Mouse (Mus musculus): Measurements from ENCODE around the gene Farsb.
"Not testable (repeated sequence)": the region's sequence is repeated elsewhere in the genome, so short reads cannot be mapped to it uniquely, and the experiment has no call there.

Gene Farsb

DNA sequence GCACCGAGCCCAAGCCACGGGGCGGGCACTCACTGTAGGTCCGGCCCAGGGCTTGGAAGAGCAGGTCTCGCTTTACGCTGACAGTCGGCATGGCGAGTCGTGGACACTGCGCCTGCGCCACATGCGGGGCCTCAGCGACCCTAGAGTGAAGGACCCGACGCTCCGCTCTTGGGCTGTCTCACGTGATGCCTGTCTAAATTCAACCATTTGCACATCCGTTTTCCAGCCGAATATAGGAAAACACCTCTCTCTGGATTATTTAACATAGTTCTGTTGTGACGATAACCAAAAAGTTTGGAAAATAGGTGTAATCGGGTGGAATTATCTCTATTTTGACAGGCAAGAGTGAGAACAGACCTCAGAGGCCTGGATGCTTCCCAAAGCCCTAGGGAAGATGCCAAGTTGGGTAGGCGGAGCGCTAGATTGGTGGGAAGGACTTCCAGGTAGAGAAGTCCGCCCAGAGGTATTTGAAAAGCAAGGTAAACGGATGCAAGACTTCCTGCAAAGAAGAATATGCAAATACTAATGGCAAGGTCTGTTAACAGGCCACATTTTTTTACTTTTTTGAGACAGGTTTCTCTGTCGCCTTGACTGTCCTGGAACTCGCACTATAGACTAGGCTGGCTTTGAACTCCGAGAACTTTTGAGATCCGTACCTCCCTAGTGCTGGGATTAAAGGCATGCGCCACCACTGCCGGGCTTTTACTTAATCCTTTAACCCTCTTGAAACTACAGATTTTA is at the start of gene Farsb:
TSS of gene Farsb (minus strand) at position 146 of the 741 bp plus-strand sequence.
- DNase-seq (ENCODE audit: low read depth, low spot score): peak; percentile 94

DNA sequence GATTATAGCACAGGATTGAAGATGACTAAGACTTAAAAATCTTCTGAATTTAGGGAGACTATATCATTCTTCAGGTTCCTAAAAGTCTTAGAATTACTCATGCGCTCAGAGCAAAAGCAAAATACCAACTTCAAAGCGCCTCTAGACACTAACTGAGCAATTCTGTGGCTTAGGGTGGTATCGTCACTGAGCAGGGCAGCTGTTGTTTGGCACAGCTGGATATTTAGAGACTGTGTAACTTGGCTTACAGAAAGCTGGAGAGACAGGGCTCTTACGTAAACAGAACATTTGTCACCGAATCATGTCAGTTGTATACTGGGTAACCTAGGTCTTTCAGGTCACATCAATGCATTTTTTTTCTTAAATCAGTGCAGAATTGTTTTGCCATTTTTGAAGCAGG is 49.7 kb upstream of the Farsb start:
- peak; percentile 33 for DNase-seq (ENCODE audit: low read depth, low spot score)

DNA sequence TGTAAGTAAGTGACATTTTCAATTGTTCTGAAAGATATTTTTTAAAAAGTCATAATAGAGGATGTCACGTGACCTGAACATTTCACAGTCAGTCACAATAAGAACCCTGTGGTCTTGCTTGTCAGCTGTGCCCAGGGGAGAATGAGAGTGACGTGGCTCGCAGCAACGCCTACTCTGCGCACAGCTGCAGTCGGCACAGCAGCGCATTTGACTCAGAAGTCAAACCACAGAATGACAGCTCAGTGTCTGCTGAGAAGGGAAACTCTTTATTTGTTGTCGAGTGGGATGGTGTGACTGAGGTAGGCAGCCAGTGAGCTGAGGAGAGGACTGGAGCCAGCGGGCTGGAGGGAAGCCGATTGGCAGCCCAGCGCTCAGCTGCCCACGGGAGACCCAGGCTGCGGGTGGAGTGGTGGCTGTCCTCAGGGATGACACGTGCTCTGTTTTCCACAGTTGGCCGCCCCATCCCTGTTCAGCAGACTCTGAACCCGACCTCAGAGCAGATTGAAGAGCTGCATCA is 48.9 kb upstream of the Farsb start:
- DNase-seq (ENCODE audit: low read depth, low spot score): peak; percentile 86

DNA sequence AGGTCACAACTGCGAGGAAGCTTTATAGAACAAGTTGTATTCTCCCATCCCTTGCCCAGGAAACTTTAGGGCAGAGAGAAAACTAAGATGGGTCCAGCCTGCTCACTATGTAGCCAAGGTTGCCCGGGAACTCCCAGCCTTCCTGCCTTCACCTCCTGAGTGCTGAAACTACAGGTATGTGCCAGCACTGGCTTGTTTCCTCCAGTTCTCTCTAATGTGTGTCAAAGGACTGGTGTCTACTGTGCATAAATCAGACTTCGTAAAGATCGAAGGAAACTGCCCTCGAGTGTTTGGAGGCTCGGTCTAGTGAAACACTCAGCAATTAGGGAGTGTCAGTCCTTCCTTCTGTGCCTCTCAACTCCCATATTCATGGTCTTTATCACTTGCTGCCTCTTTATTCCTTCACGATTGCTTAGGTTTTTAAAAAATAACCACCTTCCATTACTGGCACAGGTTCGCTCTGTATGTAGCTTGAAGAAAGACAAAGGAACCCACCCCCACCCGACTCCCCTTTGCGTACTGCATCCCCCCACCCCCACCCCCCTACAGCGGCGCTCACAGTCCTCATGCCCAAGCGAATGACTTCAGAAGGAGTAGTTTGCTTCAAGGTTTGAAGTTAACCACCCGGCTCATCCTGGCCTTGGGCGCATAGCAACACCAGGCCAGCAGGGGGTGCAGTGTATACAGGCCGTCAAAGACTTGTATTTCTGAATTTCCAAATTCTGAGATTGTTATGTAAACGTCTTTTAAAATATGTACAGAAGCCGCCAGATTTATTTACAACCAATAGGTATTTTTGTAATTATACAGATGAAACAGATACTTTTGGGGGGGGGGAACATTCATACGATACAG is 47.8 kb upstream of the Farsb start:
- DNase-seq (ENCODE audit: low read depth, low spot score): peak; percentile 61

DNA sequence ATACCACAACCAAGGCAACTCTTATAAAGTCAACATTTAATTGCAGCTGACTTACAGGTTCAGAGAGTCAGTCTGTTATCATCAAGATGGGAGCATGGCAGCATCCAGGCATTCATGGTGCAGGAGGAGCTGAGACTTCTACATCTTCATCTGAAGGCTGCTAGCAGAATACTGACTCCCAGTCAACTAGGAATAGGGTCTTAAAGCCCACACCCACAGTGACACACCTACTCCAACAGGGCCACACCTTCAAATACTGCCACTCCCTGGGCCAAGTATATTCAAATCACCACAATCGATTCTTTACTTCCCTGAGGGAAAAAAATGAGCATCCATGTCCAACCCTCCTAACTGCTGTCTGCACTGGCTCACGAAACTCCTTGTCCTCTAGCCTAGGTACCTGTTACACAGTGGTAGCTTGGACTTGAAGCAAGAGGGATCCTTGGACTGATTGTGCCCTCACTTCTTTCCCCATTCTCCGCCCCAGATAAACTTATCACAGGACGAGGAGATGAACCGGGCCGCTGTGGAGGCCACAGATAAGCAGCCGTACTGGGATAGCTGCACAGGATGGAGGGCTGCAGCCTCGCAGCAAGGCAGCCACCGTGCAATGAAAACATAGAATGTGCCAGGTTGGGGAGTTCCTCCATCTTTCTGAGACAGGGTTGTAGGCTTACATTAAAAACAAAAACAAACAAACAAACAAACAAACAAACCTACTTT is 45.9 kb upstream of the Farsb start:
- no peak for DNase-seq (ENCODE audit: low read depth, low spot score)

DNA sequence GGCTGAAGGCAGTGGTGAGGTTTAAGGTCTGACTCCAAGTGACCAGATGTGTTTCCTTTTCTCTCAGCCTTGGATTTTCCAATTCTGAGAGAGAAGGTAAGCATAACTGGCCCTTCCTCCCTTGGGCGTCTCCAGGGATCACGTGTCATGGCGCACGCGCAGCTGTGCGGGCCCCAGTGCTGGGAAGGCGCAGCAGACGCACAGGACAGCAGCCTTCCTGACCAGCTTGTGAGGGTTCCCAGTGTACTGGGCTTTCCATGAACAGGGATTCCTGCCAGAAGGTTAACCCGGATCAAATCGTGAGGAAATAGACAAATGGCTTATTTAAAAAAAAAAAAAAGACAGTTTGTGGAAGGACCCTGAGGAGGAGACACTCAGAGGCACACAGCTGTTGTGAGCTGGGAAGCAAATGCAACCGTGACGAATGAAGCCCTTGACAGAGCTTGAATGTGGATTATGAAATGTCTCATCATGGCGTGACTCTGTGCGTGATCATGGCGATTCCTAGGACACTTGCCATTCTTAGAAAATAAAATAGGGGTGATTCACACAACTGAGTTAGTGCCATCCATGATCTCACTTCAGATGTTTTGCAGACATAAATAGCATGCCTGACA is 43.6 kb upstream of the Farsb start:
- peak; percentile 56 for DNase-seq (ENCODE audit: low read depth, low spot score)

DNA sequence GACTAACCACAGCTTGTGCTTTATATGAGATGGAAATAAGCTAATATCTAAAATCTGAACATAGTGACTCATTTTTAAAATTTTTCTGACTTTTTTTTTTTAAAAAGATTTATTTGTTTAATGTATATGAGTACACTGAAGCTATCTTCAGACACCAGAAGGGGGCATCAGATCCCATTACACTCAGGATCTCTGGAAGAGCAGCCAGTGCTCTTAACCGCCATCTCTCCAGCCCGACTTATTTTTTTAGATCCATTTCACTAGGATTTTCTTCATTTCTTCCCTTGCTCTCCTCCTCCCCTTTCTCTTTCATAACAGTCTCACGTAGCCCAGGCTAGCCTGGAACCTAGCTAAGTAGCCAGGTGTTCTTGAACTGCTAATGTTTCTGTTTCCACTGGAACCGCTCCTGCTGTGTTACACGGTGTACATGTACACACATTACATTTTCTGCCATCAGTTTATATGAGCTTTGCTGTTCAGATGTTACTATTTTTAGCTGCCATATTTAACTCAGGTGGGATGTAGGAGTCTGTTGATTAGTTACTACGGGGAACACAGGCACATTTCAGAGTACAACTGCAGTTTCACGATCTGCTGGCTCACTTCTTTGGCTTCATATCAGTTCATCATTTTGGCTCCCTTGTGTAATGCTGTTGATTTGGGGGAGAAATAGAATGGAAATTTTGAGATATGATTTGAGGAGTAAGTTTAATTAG is 42.0 kb upstream of the Farsb start:
- DNase-seq (ENCODE audit: low read depth, low spot score): no peak

DNA sequence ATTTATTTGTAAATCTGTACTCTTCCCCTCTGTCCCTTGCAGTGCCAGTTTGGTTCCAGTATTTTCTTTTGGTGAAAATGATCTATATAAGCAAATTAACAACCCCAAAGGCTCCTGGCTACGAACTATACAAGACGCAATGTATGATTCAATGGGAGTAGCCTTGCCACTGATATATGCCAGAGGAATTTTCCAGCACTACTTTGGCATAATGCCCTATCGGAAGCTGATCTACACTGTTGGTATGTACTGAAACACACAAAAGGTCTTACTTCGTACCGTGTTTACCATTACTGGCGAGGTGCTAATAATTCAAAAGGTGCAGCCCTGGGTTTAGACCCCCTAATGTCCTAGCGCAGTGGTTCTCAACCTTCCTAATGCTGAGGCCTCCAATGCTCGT is 40.3 kb upstream of the Farsb start:
- no peak for DNase-seq (ENCODE audit: low read depth, low spot score)

DNA sequence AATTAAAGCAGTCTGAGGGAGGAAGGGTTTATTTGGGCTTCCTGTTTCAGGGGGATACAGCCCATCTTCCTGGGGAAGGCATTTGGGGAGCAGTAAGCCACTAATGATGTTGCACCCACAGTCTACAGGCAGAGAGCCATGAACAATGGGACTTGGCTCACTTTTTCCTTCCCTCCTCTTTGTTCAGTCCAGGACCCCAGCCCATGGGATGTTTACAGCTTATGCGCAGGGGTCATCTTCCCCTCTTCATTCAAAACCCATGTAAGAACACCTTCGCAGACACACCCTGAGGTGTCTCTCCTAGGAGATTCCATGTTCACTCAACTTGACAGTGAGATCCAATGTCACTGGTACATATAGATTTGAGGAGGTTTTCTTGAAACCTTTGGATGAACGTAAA is 39.7 kb upstream of the Farsb start:
- DNase-seq (ENCODE audit: low read depth, low spot score): no peak

DNA sequence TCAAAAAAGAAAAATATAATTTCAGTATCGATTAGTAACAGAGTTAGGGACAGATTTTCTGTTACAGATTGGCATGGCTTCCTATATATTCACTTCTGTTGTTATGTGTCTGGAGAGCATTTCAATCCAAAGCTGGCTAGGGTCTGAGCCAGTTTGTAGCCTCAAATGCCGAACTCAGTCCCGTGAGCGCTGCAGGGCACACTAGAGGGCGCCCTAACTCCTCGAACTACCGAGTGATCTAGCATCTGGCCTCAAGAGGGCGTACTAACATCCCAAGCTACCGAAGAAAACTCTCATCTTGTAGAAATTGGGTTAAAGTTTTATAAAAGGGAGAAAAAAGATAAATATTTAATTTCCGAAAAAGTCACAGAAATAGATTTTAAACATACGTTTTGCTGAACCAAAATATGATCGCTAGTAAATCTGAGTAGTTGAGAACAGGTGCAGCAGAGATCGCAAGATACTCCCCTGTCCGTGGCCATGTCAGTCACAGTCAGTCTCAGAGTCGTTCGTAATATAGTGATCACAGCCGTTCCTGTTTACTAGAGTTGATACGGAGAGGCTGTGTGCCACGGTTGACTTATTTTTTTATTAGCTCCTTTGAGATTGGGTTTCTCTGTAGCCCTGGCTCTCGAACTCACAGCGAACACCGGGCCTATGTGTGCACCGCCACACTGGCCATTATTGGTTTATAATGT is 36.6 kb upstream of the Farsb start:
- DNase-seq (ENCODE audit: low read depth, low spot score): peak; percentile 47

DNA sequence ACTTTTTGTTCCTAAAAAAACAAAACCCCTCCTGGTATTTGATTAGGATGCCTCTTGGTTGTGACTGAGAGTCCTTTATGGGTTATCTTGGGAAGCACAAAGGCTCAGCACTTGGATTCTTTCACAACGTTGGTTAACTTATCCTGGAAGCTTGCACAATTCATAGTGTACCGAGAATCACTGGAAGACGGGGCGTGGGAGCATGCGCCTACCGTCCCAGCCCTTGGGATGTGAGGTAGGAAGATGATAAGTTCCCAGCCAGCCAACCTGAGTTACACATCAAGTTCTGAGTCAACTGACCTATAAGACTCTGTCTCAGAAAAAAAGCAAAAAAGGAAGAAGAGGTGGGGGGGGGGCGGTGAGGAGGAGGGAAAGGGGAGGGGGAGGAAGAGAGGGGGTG is 30.2 kb upstream of the Farsb start:
- no peak for DNase-seq (ENCODE audit: low read depth, low spot score)

DNA sequence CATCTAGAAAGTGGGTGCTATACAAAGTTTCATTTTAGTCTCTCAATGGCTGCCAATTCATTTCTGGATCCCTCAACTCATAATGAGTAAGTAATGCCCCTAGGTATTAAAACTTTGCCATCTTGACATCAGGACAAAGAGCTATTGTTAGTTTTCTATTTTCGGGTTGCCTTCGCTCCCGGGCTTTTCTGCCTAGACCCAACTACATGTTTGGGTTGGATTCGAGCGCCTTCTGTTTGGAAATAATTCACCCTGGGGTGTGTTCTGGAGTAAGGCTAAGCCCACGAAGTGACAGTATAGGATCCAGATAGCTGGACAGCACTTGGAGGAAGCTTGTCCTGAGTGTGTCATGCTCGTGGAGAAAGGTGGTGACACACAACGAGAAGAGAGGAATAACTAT is 24.1 kb upstream of the Farsb start:
- DNase-seq (ENCODE audit: low read depth, low spot score): no peak

DNA sequence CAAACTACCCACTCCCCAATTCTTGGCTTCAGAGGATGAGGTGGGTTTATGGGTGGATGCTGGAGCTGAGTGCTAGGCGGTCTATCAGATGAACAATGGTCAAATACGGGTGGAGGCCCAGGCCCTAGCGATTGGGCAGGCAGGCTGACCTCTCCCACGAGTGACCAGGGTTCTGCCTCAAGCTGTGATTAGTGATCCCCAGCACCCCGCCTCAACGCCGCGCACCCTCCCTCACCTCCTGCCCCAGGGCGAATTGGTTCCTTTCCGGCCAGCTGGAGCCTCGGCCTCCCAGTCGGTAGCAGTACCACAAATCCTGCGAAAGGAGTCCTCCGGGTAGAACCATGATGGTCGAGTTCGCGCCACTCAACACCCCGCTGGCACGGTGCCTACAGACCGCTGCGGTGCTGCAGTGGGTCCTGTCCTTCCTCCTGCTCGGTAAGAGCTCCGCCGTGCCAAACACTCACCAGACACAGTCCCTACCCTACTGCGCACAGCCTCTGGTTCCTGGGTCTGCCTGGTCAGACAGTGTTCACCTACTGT is 23.0 kb upstream of the Farsb start, which contains the start of gene BC035947:
TSS of gene BC035947 (minus strand) at position 538 of the 540 bp plus-strand sequence.
- DNase-seq (ENCODE audit: low read depth, low spot score): no peak

DNA sequence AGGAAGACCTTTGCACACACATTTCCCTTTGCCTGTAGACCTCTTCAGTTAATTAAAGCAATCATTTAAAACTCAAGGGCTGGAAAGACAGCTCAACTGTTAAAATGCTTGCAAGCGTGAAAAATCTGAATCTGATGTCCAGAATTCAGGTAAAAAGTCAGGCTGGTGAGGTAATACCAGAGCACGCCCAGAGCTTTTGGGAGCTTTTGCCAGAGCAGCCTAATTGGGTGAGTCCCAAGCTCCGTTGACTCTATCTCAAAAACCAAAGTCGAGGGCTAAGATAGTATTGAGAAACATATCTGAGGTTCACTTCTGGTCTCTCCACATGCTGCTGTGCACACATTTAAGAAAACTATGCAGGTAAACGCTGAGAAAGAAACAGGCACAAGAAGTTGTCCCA is 22.2 kb upstream of the Farsb start, which contains the start of gene Mogat1:
TSS of gene Mogat1 (plus strand) at position 130 of the 400 bp plus-strand sequence.
- no peak for DNase-seq (ENCODE audit: low read depth, low spot score)

DNA sequence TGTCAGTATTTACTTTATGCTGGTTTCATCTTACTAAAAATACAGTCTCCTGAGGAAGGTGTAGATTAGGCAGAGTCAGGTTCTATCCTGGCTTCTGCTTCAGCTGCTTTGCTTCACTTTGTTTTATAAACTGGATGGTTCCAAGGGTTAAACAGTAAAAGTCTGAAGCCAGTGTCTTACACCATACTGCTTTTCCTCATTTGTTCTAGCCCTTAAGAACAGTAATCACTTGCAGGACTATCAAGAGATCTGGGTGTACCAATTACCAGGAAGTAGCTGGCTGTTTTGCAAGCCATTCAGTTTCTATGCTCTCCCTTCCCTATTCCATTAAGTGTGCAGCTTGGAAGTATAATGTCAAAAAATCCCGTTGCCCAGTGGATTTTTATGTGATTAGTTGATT is 18.4 kb upstream of the Farsb start:
- DNase-seq (ENCODE audit: low read depth, low spot score): no peak

DNA sequence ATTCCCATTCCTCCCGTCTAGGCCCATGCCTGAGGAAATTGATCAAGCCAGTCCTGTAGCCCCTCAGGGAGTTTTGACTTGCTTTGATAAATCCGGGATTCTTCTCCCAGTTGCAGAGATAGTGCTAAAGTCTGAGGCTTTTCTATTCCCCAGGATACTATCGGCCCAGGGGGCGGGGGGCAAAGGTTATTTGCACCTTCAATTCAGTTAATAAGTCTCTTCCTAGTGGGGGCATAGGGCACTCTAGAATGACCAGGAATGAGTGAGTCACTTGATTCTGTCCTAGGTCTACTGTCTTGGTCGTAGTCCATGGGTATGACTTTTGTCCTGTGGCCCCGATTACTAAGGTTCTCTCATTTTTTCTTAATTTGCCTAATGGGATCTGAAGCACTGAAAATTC is 13.8 kb upstream of the Farsb start:
- no peak for DNase-seq (ENCODE audit: low read depth, low spot score)

DNA sequence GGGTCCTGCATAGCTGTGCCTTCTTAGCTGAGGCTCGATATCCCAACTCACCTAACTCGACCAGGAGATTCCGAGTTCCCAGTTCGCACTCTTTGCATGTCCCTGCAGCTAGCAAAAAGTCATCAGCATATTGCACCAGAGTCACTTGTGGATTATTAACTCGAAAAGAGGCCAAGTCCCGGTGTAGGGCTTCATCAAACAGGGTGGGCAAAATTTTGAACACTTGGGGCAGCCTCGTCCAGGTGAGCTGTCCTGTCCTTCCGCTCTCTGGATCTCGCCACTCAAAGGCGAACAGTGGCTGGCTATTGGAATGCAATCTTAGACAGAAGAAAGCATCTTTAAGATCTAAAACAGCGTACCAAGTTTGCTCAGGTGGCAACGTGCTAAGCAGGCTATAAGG is 13.2 kb upstream of the Farsb start:
- DNase-seq (ENCODE audit: low read depth, low spot score): not testable (repeated sequence)

DNA sequence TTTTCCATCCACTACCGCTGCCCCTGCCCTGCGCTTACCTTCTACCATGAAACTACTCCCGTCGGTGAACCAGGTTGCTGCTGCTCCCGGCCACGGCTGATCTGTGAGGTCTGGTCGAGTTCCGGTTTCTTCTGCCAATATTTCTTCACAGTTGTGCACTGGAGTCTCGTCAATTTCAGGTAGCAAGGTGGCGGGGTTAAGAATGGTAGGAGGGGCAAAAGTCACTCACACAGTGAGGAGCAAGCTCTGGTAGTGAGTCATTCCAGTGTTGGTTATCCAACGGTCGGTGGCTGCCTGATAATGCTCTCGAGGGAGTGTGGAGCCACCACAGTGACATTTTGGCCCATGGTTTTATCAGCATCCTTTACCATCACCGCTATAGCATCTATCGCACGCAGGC is 12.3 kb upstream of the Farsb start:
- DNase-seq (ENCODE audit: low read depth, low spot score): no peak

DNA sequence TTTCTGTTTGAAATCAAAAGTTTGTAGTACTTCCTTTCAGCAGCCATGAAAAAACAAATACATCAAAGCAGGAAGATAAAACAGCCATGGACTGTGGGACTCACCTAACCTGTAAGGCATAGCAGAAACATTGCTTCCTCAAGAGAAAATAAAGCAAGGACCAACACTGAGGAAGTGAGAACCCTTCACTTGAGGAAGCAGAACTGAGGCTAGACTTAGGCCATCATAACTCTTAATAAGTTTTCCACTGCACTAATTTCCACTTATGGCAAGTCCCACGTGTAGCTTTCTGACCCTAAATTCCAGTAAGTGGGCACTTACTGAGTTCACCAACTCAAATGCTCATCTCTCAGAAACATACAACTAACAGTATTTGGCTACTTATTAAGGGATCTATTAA is 1.4 kb upstream of the Farsb start:
- DNase-seq (ENCODE audit: low read depth, low spot score): no peak

DNA sequence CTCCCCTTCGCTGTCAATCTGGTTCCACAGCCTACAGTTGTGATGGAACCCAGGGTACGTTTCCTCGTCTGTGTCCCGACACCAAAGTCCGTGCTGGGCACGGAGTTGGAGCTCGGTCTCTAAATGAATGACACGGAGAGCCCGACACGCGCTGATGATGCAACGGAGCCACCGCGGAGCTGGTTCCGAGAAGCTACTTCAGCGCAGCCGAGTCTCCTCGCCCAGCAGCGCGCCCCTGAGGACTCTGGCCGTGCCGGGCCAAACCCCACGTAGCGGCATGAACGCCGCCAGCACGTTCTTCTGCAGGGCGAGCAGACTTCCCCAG is 308 bp downstream of the Farsb start:
- no peak for DNase-seq (ENCODE audit: low read depth, low spot score)

All from skeletal muscle tissue, adult 2 months (tissue).